Mouse (Mus musculus): Measurements from ENCODE around the gene Wnt9a.
"Not testable (repeated sequence)": the region's sequence is repeated elsewhere in the genome, so short reads cannot be mapped to it uniquely, and the experiment has no call there.

Wnt9a gene

GRCm38 (mm10) chr11:59306461-59307421 is at the start of gene Wnt9a:
Gene Wnt9a (plus strand): TSS chr11:59306928.
- no peak for DNase-seq (ENCODE audit: low read depth)

GRCm38 (mm10) chr11:59259647-59260046 is 47.1 kb upstream of the Wnt9a start:
- no peak for DNase-seq (ENCODE audit: low read depth)

- DNase-seq (ENCODE audit: low read depth): no peak
These were observed 45.8 kb upstream of the Wnt9a start for GRCm38 (mm10) chr11:59260706-59261493.

GRCm38 (mm10) chr11:59262308-59262707 is 44.4 kb upstream of the Wnt9a start:
- DNase-seq (ENCODE audit: low read depth): no peak

GRCm38 (mm10) chr11:59263870-59264563 is 42.7 kb upstream of the Wnt9a start:
- DNase-seq (ENCODE audit: low read depth): no peak

- DNase-seq (ENCODE audit: low read depth): no peak
These were observed 42.1 kb upstream of the Wnt9a start for GRCm38 (mm10) chr11:59264593-59264992.

- no peak for DNase-seq (ENCODE audit: low read depth)
These were observed 41.4 kb upstream of the Wnt9a start for GRCm38 (mm10) chr11:59265154-59265813.

GRCm38 (mm10) chr11:59266727-59267126 is 40.0 kb upstream of the Wnt9a start:
- DNase-seq (ENCODE audit: low read depth): no peak

GRCm38 (mm10) chr11:59274184-59274583 is 32.5 kb upstream of the Wnt9a start:
- DNase-seq (ENCODE audit: low read depth): no peak

GRCm38 (mm10) chr11:59276877-59277276 is 29.9 kb upstream of the Wnt9a start:
- no peak for DNase-seq (ENCODE audit: low read depth)

- no peak for DNase-seq (ENCODE audit: low read depth)
These were observed 28.7 kb upstream of the Wnt9a start for GRCm38 (mm10) chr11:59278047-59278446.

- no peak for DNase-seq (ENCODE audit: low read depth)
These were observed 24.6 kb upstream of the Wnt9a start for GRCm38 (mm10) chr11:59282111-59282510.

- DNase-seq (ENCODE audit: low read depth): no peak
These were observed 23.8 kb upstream of the Wnt9a start for GRCm38 (mm10) chr11:59282933-59283332.

- no peak for DNase-seq (ENCODE audit: low read depth)
These were observed 22.6 kb upstream of the Wnt9a start for GRCm38 (mm10) chr11:59284146-59284545.

- no peak for DNase-seq (ENCODE audit: low read depth)
These were observed 17.0 kb upstream of the Wnt9a start for GRCm38 (mm10) chr11:59289706-59290105.

- no peak for DNase-seq (ENCODE audit: low read depth)
These were observed 15.9 kb upstream of the Wnt9a start, which contains the start of gene Wnt3a for GRCm38 (mm10) chr11:59290702-59291303. Gene Wnt3a (minus strand): TSS chr11:59290752.

- no peak for DNase-seq (ENCODE audit: low read depth)
These were observed 13.1 kb upstream of the Wnt9a start for GRCm38 (mm10) chr11:59293616-59294015.

GRCm38 (mm10) chr11:59297941-59298340 is 8.8 kb upstream of the Wnt9a start:
- DNase-seq (ENCODE audit: low read depth): no peak

GRCm38 (mm10) chr11:59300185-59300584 is 6.5 kb upstream of the Wnt9a start:
- no peak for DNase-seq (ENCODE audit: low read depth)

- DNase-seq (ENCODE audit: low read depth): not testable (repeated sequence)
These were observed 5.7 kb upstream of the Wnt9a start for GRCm38 (mm10) chr11:59301053-59301452.
